Mouse (Mus musculus): ENCODE data around the gene Fgfr1op. TPM values are rescaled to one million over a fixed set of nuclear protein-coding genes. Genes with fewer than 3 reads are reported as not detected.

Gene Fgfr1op
- total and polyA plus RNA-seq, 3 experiments = 13.7 to 47.3 (median 24.8) TPM

DNA sequence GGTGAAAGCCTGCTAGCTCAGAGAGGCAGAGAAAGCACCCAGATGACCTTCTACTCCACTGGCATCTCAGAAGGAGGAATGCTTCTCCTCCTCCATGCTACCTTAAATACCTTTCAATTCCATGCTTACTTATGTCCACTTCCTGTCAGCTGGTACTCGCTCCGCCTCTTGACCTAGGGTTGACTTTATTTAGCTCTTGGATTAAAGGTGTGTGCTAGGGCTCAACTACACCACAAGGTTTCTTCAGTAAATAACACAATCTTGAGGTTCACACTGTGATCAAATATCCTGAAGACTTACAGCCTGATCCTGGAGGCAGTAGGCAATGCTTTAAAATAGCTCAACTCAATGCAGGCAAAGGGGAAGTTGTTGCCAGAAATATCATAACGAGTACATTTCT, 64.3 kb downstream of the Fgfr1op start:
- Histone ChIP-seq H3K4me1 (ENCODE audit: insufficient read depth, low read depth, low read length) (no peaks in the 10 kb centered on the region), H3K36me3 (replicated peaks) (no peaks in the 10 kb centered on the region), H3K9me3 (replicated peaks) (no peaks in the 10 kb centered on the region), H3K27me3 (ENCODE audit: insufficient read depth, low read length) (peaks cover 22% of the 10 kb centered on the region; the same call in 1 of the 2 replicates), H3K4me3 (ENCODE audit: low read depth, low read length) (no peak overlapping the region)
- no peak for DNase-seq (ENCODE audit: low spot score)
- no peak for TF ChIP-seq CTCF (IDR thresholded peaks at IDR 0.05; ENCODE audit: low read depth, low read length)
- ATAC-seq (ENCODE audit: extremely low read depth, insufficient number of reproducible peaks, low FRiP score, poor library complexity, severe bottlenecking) = no peak

GRCm38 (mm10) chr17:8232089-8232488, 66.8 kb downstream of the Fgfr1op start:
- TF ChIP-seq TAL1 (conservative IDR thresholded peaks at IDR 0.05; ENCODE audit: low read depth, low read length) (no peak), CTCF (IDR thresholded peaks at IDR 0.05; ENCODE audit: low read depth, low read length) (no peak), GATA1 (IDR thresholded peaks at IDR 0.05; ENCODE audit: borderline replicate concordance, low read length) (no peak), POLR2AphosphoS5 (IDR thresholded peaks at IDR 0.05; ENCODE audit: insufficient replicate concordance, low read depth, low read length) (no peak), GATA2 (IDR thresholded peaks at IDR 0.05; ENCODE audit: borderline replicate concordance, low read depth, low read length) (no peak)
- no peak for DNase-seq (ENCODE audit: low spot score)
- Histone ChIP-seq H3K9me3 (replicated peaks) (no peaks in the 10 kb centered on the region), H3K4me1 (ENCODE audit: insufficient read depth, low read depth, low read length) (no peaks in the 10 kb centered on the region), H3K27me3 (ENCODE audit: insufficient read depth, low read length) (peaks cover 27% of the 10 kb centered on the region; the same call in 1 of the 2 replicates), H3K36me3 (replicated peaks) (no peaks in the 10 kb centered on the region), H3K4me3 (ENCODE audit: low read depth, low read length) (no peak overlapping the region)
- no peak for ATAC-seq (ENCODE audit: extremely low read depth, insufficient number of reproducible peaks, low FRiP score, poor library complexity, severe bottlenecking)

GRCm38 (mm10) chr17:8233618-8234214, 68.4 kb downstream of the Fgfr1op start:
- DNase-seq (ENCODE audit: low spot score) (no peak), ATAC-seq (ENCODE audit: extremely low read depth, insufficient number of reproducible peaks, low FRiP score, poor library complexity, severe bottlenecking) (no peak)

DNA sequence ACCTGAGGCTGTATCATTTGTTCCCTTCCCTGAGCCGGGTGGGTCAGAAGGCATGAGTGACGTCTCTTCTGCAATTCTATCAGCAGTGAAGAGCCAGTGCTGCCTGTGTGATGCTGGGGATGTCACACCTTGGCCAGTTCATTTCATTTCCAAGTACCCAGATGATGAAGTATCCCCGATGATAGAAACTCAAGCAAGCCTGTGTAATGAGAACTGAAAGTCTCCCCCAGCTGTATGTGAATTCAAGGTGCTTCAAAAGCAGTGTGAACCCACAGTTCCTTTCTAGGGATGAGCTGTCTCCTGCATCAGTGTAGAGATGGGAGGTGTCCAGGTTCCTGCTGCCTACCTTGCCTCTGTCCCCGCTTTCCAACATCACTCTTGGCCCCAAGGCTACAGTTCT, 69.2 kb downstream of the Fgfr1op start:
- Histone ChIP-seq H3K9me3 (replicated peaks) (no peaks in the 10 kb centered on the region), H3K36me3 (replicated peaks) (no peaks in the 10 kb centered on the region), H3K4me1 (ENCODE audit: insufficient read depth, low read depth, low read length) (no peaks in the 10 kb centered on the region), H3K27me3 (ENCODE audit: insufficient read depth, low read length) (peaks cover 23% of the 10 kb centered on the region; the same call in 1 of the 2 replicates), H3K4me3 (ENCODE audit: low read depth, low read length) (no peak overlapping the region)
- no peak for TF ChIP-seq CTCF (IDR thresholded peaks at IDR 0.05; ENCODE audit: low read depth, low read length)
- TF ChIP-seq TAL1 (conservative IDR thresholded peaks at IDR 0.05; ENCODE audit: low read depth, low read length) = no peak
- TF ChIP-seq POLR2AphosphoS5 (IDR thresholded peaks at IDR 0.05; ENCODE audit: insufficient replicate concordance, low read depth, low read length) = no peak
- TF ChIP-seq GATA2 (IDR thresholded peaks at IDR 0.05; ENCODE audit: borderline replicate concordance, low read depth, low read length) = no peak
- no peak for TF ChIP-seq GATA1 (IDR thresholded peaks at IDR 0.05; ENCODE audit: borderline replicate concordance, low read length)
- no peak for DNase-seq (ENCODE audit: low spot score)
- no peak for ATAC-seq (ENCODE audit: extremely low read depth, insufficient number of reproducible peaks, low FRiP score, poor library complexity, severe bottlenecking)

More at GRCm38 (mm10) chr17:8233618-8234214, 68.4 kb downstream of the Fgfr1op start:
- TF ChIP-seq GATA2 (IDR thresholded peaks at IDR 0.05; ENCODE audit: borderline replicate concordance, low read depth, low read length) = no peak
- TF ChIP-seq TAL1 (conservative IDR thresholded peaks at IDR 0.05; ENCODE audit: low read depth, low read length) = no peak
- TF ChIP-seq CTCF (IDR thresholded peaks at IDR 0.05; ENCODE audit: low read depth, low read length) = no peak
- no peak for TF ChIP-seq POLR2AphosphoS5 (IDR thresholded peaks at IDR 0.05; ENCODE audit: insufficient replicate concordance, low read depth, low read length)
- no peak for TF ChIP-seq GATA1 (IDR thresholded peaks at IDR 0.05; ENCODE audit: borderline replicate concordance, low read length)
- H3K4me3 ChIP-seq (ENCODE audit: low read depth, low read length) = no peak overlapping the region
- H3K9me3 ChIP-seq (replicated peaks) = no peaks in the 10 kb centered on the region
- no peaks in the 10 kb centered on the region for H3K4me1 ChIP-seq (ENCODE audit: insufficient read depth, low read depth, low read length)
- H3K36me3 ChIP-seq (replicated peaks) = no peaks in the 10 kb centered on the region
- peaks cover 24% of the 10 kb centered on the region; the same call in 1 of the 2 replicates for H3K27me3 ChIP-seq (ENCODE audit: insufficient read depth, low read length)

GRCm38 (mm10) chr17:8235743-8236142, 70.4 kb downstream of the Fgfr1op start, which contains the start of gene Ccr6:
TSS of gene Ccr6 (plus strand) at chr17:8236043.
- H3K4me3 ChIP-seq (ENCODE audit: low read depth, low read length) = no peak within 1 kb of the TSS
- H3K9me3 ChIP-seq (replicated peaks) = no peaks in the 10 kb centered on the region
- H3K27me3 ChIP-seq (ENCODE audit: insufficient read depth, low read length) = peaks cover 20% of the 10 kb centered on the region; the same call in 1 of the 2 replicates
- no peaks in the 10 kb centered on the region for H3K4me1 ChIP-seq (ENCODE audit: insufficient read depth, low read depth, low read length)
- ATAC-seq (ENCODE audit: extremely low read depth, insufficient number of reproducible peaks, low FRiP score, poor library complexity, severe bottlenecking) = no peak
- no peaks in the 10 kb centered on the region for H3K36me3 ChIP-seq (replicated peaks)
- TF ChIP-seq TAL1 (conservative IDR thresholded peaks at IDR 0.05; ENCODE audit: low read depth, low read length) = no peak
- no peak for DNase-seq (ENCODE audit: low spot score)

GRCm38 (mm10) chr17:8238012-8238710, 72.9 kb downstream of the Fgfr1op start:
- H3K4me3 ChIP-seq (ENCODE audit: low read depth, low read length) = no peak overlapping the region
- no peaks in the 10 kb centered on the region for H3K9me3 ChIP-seq (replicated peaks)
- no peaks in the 10 kb centered on the region for H3K4me1 ChIP-seq (ENCODE audit: insufficient read depth, low read depth, low read length)
- ATAC-seq (ENCODE audit: extremely low read depth, insufficient number of reproducible peaks, low FRiP score, poor library complexity, severe bottlenecking) (no peak), DNase-seq (ENCODE audit: low spot score) (no peak)
- peaks cover 21% of the 10 kb centered on the region for H3K27me3 ChIP-seq (ENCODE audit: insufficient read depth, low read length)
- H3K36me3 ChIP-seq (replicated peaks) = no peaks in the 10 kb centered on the region
- TF ChIP-seq GATA2 (IDR thresholded peaks at IDR 0.05; ENCODE audit: borderline replicate concordance, low read depth, low read length) (no peak), POLR2AphosphoS5 (IDR thresholded peaks at IDR 0.05; ENCODE audit: insufficient replicate concordance, low read depth, low read length) (no peak), GATA1 (IDR thresholded peaks at IDR 0.05; ENCODE audit: borderline replicate concordance, low read length) (no peak), TAL1 (conservative IDR thresholded peaks at IDR 0.05; ENCODE audit: low read depth, low read length) (no peak), CTCF (IDR thresholded peaks at IDR 0.05; ENCODE audit: low read depth, low read length) (no peak)

Measured in G1E (cell line).